Mouse (Mus musculus) adrenal gland, postnatal 10 days (tissue): Measurements from ENCODE around the gene Vnn1. TPM values are rescaled to one million over a fixed set of nuclear protein-coding genes. Genes with fewer than 3 reads are reported as not detected.

Source experiments
- DNase-seq: peaks from one replicate; pipeline ENCODE4 v3.0.0; 2021; ENCODE audit warnings: mixed read lengths
- long read RNA-seq, 2 experiments: library from polyadenylated mRNA; stranded (forward); transcript quantifications; one replicate each; pipeline ENCODE4 v2.0.0; 2021
- total RNA-seq, 2 experiments: library from RNA; stranded (reverse); gene quantifications; 2 replicates each; pipeline ENCODE4 v1.2.3; 2021

The Vnn1 gene
- total RNA-seq: 10 to 100 TPM; 23.2 to 27.0 TPM
- long read RNA-seq, experiment 1, transcript Vnn1-201 (7 exons, 2,416 nt): major isoform, 43 of 66 reads
- long read RNA-seq, experiment 1, partial matches to known transcripts: 19 of 66 reads
- long read RNA-seq, experiment 1, other reads (novel, unspliced or antisense): 4 of 66 reads
- long read RNA-seq, experiment 2, transcript Vnn1-201 (7 exons, 2,416 nt): major isoform, 37 of 46 reads
- long read RNA-seq, experiment 2, partial matches to known transcripts: 2 of 46 reads
- long read RNA-seq, experiment 2, other reads (novel, unspliced or antisense): 7 of 46 reads

DNA sequence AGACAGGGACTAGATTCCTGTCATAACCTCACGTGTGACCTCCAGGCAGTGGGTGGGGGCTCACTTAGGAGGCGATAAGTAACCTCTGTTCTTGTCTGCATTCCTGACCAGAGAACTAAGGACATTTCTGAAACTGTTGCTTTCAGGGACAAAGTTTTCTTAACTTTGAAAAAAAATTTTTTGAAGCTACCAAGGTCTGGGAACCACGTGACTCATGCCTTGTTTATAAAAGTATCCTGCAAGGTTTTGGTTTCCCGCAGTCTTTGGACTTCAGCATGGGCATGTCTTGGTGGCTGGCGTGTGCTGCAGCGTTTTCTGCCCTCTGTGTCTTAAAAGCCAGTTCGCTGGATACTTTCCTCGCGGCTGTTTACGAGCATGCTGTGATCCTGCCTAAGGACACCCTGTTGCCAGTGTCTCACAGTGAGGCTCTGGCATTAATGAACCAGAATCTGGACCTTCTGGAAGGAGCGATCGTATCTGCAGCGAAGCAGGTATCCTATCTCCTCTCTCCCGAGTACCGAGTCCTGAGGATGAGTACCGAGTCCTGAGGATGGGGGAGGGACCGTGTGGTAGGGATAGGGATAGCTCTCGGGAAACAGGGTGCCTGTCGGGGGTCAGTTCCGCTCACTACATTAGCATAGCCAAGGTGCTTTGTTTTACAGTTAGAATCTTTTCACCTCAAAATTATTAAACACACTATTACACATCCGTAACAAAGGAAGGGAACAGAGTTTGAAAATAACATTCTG, at the start of gene Vnn1:
Gene Vnn1 (plus strand): TSS at position 88 of the 749 bp plus-strand sequence.
- peak; percentile 46 for DNase-seq

DNA sequence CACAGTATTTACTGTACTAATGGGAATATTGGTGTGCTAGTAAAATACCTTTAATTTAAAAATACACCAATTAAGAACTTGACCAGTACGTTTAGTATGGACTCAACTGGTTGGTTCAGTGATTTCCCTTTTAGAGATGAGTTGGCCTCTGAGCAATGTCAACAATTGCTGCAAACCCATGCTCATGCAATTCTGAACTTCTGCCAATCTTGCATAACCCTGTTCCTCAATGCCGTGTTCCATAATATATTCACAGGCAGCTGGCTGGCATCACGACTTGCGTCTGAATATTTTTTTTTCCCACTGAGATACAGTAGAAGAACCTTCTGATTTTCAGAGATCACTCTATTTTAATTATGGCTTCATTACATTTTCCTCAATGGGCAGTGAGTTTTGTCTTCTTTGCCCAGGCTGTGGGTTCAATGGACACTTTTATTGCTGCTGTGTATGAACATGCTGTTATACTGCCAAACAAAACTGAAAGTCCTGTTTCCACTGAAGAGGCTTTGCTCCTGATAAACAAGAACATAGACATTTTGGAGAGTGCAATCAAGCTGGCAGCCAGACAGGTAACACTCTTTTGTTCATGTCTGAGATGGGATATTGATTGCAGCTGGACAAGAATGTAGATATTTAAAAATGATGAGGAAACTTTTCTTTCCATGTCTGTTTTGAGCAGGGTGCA, 43.1 kb upstream of the Vnn1 start, which contains the start of gene Vnn3:
Gene Vnn3 (plus strand): TSS at position 235 of the 685 bp plus-strand sequence.
- DNase-seq: peak; percentile 51

DNA sequence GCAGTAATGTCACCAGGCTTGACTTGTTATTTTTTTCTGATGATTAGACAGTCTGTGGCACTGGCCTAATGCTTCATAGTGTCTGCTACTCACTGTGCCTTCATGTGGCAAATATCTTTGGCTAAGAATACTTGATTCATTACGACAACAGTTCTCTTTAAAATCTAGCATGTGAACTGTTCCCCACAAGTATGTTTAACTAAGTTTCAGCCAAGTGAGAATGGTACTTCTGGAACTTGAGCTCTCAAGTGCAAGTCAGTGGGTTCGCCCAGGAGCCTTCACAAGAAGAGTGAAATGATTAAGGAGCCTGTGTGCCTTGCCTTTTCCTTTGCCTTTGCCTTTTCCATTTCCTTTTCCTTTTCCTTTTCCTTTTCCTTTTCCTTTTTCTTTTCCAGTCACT, 42.4 kb upstream of the Vnn1 start:
- DNase-seq: no peak

DNA sequence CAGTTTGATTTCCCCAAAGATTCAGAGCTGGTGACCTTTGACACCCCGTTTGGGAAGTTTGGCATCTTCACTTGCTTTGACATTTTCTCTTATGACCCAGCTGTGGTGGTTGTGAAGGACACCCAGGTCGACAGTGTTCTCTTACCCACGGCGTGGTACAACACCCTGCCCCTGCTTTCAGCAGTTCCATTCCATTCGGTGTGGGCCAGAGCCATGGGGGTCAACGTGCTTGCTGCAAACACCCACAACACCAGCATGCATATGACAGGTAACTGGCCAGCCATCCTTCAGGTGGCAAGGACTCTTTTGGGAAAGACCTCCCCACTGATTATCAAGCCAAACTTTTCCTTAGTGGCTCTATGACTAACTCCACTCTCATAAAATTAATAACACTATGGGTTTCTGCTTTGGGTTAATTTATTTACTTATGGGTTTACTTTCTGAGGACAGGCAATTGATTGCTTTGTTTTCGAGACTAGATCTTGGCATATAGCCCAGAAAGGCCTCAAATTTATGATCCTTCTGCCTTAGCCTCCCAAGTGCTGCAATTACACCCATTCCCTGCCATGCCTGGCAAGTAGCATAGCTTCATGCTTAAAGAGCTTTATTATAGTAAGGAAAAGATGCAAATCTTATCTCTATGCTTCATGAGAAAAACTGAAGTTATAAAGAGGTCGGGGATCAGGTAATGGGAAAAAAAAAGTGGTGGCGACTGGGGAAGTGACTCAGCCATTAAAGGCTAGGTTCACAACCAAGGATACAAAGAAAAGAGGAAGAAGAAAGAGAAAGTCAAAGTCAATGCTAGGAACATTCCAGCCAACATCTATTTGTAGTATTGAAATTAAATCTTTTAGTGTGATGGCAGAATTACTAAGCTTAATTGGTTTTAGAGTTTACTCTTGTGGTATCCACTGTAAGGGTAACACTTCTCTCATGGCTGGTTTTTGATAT, 29.9 kb upstream of the Vnn1 start:
- DNase-seq: no peak

DNA sequence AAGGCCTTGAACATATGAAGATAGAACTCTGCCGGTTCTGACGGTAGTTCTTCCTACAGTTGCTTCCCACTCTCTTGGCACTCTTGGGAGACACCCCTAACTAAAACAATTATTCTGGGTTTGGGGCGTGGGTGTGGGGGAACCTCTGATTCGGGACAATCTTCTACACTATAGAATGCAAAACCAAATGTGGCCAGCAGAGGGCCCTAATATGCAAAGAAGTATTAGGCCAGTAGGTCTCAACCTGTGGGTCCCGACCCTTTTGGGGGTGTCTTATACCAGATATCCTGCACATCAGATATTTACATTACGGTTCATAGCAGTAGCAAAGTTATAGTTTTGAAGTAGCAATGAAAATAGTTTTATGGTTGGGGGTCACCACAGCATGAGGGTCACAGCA, 13.8 kb upstream of the Vnn1 start:
- peak; percentile 53 for DNase-seq

DNA sequence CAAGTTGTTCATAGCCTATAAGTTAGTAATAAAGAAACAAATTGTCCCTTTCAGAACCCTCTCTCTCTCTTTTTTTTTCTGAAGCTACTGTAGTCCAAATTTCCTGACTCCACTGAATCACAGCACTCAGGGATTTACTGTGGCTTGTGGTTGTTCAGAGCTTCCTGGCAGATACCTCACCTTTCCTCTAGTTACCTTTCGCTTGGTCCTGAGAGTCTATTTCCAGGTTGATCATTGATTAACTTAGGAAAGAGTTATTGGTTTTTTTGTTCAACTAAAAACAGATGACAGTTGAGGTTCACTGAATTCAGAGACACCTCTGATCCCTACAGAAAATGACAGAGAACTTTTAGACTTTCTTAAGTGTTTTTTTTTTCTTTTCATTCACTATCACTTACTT, 9.6 kb upstream of the Vnn1 start:
- DNase-seq: no peak

DNA sequence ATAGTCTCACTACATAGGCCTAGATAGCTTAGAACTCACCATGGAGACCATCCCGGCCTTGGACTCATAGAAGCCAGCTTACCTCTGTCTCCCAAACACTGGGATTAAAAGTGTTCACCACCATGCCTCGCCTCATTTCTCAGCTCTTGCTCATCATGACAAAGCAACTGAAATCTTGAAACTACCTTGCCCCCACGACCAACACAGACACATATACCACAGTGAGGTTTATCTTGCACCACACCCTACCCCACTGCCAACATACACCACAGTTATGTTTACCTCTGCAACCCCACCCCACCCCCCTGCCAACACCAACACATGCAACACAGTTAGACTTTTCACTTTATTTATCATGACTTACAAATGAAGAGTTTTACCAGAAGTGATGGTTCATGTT, 8.4 kb upstream of the Vnn1 start:
- DNase-seq: no peak

DNA sequence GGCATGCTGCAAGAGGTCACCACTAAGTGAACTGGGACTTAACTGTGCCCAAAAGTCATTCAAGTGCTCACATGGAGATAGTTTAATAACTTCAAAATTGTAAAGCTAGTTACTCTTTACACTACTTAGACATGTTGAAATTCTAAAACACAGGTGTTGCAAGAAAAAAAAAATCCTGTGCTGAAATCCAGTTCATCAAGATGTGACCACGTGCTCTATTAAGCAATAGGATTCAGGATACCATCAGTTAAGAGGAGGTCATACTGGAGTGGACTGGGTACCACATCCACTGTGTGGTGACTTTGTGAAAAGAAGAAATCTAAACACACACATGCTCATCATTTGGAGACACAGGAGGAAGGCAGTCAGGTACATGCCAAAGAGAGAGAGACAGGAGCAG, 1.5 kb upstream of the Vnn1 start:
- no peak for DNase-seq

DNA sequence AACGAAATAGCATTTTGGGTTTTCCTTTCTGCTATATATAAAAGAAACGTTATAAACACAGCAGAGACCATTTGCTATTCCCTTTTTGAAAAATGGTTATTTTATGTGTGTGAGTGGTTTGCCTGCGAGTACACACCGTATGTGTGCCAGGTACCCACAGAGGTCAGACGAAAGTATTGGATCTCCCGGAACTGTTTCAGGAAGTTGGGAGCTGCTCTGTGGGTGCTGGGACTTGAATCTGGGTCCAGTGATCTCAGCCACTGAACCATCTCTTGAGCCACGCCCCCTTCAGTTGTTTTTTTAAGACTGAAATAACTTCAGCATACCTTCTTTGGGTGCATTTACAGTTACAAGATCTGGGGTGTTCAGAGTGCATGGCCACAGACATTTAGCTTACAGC, 888 bp downstream of the Vnn1 start:
- DNase-seq: peak; percentile 32

DNA sequence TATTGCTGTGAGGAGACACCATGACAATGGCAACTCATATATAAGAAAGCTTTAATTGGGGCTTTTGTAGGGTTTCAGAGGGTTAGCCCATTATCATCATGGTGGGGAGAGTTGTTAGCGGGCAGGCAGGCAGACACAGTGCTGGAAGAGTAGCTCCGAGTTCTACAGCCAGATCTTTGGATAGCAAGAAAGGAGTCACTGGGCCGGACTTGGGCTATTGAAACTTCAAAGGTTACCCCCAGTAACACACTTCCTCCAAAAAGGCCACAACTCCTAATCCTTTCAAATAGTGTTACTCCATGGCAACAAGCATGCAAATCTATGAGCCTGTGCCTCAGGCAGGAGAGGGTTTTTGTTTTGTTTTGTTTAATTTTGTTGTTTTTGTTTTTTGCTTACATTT, 6.6 kb downstream of the Vnn1 start:
- no peak for DNase-seq

DNA sequence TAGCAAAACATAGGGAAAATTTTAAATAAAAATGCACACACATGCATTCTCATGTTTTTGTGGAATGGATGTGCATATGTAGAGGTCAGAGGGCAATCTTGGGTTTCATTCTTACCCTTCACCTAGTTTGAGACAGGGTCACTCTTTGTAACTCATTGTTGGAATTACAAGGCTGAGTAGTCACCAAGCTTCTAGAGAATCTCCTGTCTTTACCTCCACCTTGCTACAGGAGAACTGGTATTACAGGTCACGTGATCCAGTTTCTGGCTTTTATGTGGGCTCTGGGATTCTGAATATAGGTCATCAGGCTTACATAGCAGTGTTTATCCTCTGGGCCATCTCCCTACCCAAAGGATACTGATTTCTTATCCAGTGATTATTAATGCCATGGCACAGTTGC, 11.2 kb downstream of the Vnn1 start:
- no peak for DNase-seq

DNA sequence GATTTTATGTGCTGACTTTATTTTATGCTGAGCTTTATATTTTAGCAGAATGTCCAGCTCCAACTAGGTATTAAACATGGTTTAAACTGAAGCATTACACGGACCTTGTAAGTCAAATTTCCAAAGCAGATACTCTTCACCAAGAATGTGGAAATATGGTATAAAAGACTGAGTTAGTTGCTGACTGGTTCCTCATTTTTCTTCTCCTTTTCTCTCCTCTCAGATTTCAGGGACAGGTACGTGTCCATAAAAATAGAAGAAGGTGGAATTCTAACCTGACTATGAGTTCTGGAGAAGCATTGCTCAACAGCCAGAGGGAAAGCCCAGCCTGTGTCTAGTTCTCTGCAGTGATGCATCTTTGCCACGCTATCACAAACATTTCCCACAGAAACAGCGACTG, 25.6 kb downstream of the Vnn1 start, which contains the start of gene Taar1:
Gene Taar1 (plus strand): TSS at position 301 of the 400 bp plus-strand sequence.
- DNase-seq: no peak

DNA sequence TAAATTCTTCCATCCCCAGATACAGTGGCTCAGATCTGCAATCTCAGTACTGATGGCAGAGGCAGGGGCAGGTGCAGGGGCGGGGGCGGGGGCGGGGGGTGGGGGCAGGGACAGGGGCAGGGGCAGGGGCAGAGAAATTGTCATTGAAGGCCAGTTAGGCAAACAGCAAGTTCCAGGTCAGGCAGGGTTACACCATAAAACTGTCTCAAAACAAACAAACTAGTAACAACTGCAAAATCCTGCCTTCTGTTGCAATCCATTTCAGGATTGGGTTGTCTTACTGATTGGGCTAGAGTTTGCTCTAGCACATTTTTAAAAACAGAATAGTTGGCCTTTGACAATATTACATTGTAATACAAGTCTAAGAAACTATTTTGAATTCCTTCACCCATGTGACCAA, 28.0 kb downstream of the Vnn1 start:
- DNase-seq: no peak

DNA sequence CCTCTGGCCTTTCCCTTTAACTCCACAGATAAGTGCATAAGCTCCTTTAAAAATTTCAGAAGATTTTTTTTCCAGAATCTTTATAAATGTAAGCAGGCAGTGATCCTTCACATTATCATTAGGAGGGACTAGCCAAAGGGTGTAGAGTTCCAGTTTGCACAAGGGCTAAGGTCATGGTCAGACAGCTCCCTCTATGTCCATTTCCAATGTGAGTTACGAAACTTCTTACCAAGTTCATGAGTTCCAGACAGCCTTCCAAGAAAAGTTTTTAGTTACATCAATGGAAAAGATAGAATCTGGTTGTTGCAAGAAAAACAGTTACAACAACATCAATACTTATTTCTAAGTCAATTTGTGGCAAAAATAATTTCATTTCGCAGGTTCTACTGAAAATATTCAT, 29.5 kb downstream of the Vnn1 start:
- no peak for DNase-seq

DNA sequence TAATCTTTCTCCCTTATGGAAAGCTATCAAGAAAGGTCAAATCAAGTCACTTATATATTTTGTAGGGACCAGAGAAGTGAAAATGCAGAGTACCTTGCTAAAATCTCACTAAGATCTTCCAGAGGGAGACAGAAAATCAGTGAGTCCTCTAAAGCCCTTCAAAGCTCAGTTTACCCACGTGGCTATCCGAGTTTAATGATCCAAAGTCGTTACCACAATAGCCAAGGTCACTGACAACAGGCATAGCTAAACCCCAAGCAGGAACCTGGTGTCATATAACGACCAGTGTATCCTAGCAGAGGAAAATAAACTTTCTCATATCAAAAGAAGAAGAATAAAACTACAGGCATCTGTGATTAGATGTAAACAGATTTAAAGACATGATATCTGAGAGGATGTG, 43.1 kb downstream of the Vnn1 start:
- no peak for DNase-seq

DNA sequence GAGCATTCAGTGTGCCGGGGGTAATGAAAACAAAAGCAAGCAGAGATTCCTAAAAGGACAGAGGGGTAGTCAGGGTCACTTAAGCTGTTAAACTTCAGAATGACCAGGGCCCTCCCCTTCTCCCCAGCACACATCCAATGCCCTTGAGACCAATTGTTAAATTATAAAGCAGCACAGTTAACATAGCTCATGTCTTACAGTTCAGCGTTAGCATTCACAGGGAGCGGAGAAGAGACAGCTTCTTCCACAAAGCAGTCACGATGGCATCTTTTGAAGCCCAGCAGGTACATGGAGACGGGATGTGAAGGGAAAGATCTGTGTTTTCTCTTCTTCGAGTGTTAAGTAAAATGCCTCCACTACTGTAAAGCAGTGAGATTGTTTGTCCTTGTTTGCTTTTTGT, 43.8 kb downstream of the Vnn1 start, which contains the start of gene Taar2:
Gene Taar2 (plus strand): TSS at position 261 of the 400 bp plus-strand sequence.
- no peak for DNase-seq

DNA sequence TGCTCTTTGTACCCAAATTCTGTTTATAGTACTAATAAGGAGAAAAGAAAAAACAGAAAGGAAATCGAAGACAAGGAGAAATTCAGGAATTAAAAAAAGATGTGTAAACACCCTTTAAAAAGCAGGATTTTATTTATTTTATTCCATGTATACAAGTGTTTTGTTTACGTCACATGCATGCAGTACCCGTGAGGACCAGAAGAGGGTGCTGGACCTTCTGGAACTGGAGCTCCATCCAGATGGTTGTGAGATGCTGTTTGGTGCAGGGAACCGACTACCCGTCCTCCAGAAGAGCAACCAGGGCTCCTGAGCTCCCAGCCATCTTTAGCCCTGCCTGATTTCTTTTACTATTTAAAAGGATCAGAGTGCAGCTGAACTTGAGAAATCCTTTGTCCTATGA, 48.0 kb downstream of the Vnn1 start:
- DNase-seq: peak; percentile 8

DNA sequence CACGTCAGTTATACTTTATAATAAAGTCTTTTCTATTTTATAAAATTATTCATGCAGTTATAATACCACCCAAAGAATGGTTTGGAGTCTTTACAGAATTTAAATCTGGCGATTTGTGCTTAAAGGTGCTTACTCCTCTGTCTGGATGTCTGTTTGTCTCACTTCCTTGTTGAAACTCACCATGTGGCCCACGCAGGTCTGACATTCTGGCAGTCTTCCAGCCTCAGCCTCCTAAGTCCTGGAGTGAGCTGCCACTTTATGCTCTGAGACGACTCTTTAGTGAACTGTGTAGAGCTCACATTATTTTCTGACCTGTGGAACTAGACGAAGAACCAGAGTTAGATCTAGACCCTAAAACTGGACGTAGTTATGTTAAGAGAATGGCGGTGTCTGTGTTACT, 53.5 kb downstream of the Vnn1 start:
- DNase-seq: no peak

DNA sequence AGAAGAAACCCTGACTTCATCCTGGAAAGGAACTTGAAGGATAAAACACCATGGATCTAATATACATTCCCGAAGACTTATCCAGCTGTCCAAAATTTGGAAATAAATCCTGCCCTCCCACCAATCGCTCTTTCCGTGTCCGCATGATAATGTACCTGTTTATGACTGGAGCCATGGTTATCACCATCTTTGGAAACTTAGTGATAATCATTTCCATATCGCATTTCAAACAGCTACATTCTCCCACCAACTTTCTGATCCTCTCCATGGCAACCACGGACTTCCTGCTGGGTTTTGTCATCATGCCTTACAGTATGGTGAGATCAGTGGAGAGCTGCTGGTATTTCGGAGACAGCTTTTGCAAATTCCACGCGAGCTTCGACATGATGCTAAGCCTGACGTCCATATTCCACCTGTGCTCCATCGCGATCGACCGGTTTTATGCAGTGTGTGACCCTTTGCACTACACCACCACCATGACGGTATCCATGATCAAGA, 55.1 kb downstream of the Vnn1 start, which contains the start of gene Taar3:
Gene Taar3 (plus strand): TSS at position 51 of the 498 bp plus-strand sequence.
- DNase-seq: no peak

DNA sequence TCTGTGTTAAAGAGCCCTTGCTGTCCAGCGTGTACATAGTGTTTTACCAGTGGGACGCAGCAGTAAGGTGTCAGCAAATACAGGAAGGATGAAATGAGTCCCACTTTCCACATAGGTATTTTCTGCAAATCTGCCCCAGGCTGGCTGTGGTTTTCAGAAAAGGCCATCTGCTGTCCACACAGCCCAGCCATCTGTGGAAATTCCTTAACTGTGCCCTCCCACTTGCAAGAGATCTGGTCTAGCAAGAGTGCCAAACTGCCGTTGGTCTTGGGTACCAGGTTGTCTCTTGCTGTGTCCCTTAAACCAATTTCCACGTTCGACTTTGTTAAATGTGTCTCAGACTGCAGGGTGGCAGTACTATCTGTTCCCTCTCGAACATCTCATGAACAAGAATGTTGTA, 57.2 kb downstream of the Vnn1 start:
- no peak for DNase-seq
